Mouse (Mus musculus) liver, embryonic 15.5 days (tissue): ENCODE data around the gene Ago3. TPM values are rescaled to one million over a fixed set of nuclear protein-coding genes. Genes with fewer than 3 reads are reported as not detected.

ENCODE experiments used
- ATAC-seq: fragments of 200-750 bp; cut with Nextera tagmentation; 2 replicates; pipeline ENCODE4 v1.8.0; 2017; ENCODE audit warnings: moderate number of reproducible peaks, mild to moderate bottlenecking, moderate library complexity; ENCODE audit not compliant: insufficient read depth
- H3K27ac ChIP-seq: fragments of 300-500 bp; sonication (generic); replicated peaks from 2 replicates; pipeline ENCODE4 v1.5.1; 2015; ENCODE audit warnings: mild to moderate bottlenecking, inconsistent platforms
- H3K27me3 ChIP-seq: fragments of 300-500 bp; sonication (generic); 2 replicates; pipeline ENCODE4 v1.6.1; 2015; ENCODE audit warnings: mild to moderate bottlenecking, inconsistent platforms
- H3K36me3 ChIP-seq: fragments of 300-500 bp; sonication (generic); replicated peaks from 2 replicates; pipeline ENCODE4 v1.6.1; 2015; ENCODE audit warnings: moderate library complexity, mild to moderate bottlenecking, inconsistent platforms
- H3K4me1 ChIP-seq: fragments of 300-500 bp; sonication (generic); replicated peaks from 2 replicates; pipeline ENCODE4 v1.6.1; 2015; ENCODE audit warnings: inconsistent platforms
- H3K4me2 ChIP-seq: fragments of 300-500 bp; sonication (generic); 2 replicates; pipeline ENCODE4 v1.6.1; 2015; ENCODE audit warnings: moderate library complexity, mild to moderate bottlenecking, inconsistent platforms
- H3K4me3 ChIP-seq: fragments of 300-500 bp; sonication (generic); replicated peaks from 2 replicates; pipeline ENCODE4 v1.5.1; 2015; ENCODE audit warnings: mild to moderate bottlenecking, inconsistent platforms
- H3K9ac ChIP-seq: fragments of 300-500 bp; sonication (generic); 2 replicates; pipeline ENCODE4 v1.6.1; 2015; ENCODE audit warnings: moderate library complexity, mild to moderate bottlenecking, inconsistent platforms
- H3K9me3 ChIP-seq: fragments of 300-500 bp; sonication (generic); replicated peaks from 2 replicates; pipeline ENCODE4 v1.6.1; 2016; ENCODE audit warnings: inconsistent platforms
- WGBS: fragments of 180-500 bp; shearing (Covaris S2); methylation state at CpG from one replicate; pipeline ENCODE4 v1.1.7; 2015; ENCODE audit warnings: mixed read lengths; ENCODE audit not compliant: insufficient replicate concordance; 5-methylcytosine and 5-hydroxymethylcytosine counted together
- polyA plus RNA-seq: library from polyadenylated mRNA; unstranded; fragments of >200 nt; fragmentation: Nextera tagmentation; extraction: Ambion mirVana; gene quantifications from 2 replicates; pipeline ENCODE4 v1.2.1, GENCODE M21; 2015

Gene Ago3
- polyA plus RNA-seq, 1 experiment from 2014 or later, result 5.2 TPM

DNA sequence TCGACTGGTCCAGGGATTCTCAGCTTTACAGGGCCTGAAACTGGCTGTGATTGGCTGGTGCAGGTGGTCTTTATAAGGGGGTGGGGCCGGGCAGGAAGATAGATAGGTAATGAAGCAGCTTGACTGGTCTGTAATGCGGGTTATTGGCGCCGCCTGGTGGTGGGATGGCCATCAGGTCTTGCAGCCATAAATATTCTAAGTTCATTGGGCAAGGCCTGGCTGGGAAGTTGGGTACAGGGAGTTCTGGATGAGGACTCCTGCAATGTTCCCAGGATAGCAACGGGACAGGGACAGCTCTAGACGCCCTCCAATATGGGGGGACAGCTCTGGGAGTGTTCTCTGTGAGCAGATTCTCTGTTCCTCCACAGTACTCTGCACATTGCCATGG is 119.4 kb downstream of the Ago3 start:
- Histone ChIP-seq H3K4me2 (peak overlapping the region; percentile 37), H3K4me3 (0 out of 2 replicates have a peak overlapping the region, but pooled peaks have one; percentile 4), H3K9me3 (no peaks in the 10 kb centered on the region), H3K36me3 (no peaks in the 10 kb centered on the region), H3K27ac (no peak overlapping the region), H3K27me3 (peaks cover 18% of the 10 kb centered on the region; the same call in 1 of the 2 replicates), H3K9ac (no peak overlapping the region), H3K4me1 (peaks cover 4% of the 10 kb centered on the region; the same call in 1 of the 2 replicates)
- 0% methylated on average over 7 of the region's 7 CpGs for WGBS
- ATAC-seq, result 0 out of 2 replicates have a peak, but pooled peaks have one; percentile 23

DNA sequence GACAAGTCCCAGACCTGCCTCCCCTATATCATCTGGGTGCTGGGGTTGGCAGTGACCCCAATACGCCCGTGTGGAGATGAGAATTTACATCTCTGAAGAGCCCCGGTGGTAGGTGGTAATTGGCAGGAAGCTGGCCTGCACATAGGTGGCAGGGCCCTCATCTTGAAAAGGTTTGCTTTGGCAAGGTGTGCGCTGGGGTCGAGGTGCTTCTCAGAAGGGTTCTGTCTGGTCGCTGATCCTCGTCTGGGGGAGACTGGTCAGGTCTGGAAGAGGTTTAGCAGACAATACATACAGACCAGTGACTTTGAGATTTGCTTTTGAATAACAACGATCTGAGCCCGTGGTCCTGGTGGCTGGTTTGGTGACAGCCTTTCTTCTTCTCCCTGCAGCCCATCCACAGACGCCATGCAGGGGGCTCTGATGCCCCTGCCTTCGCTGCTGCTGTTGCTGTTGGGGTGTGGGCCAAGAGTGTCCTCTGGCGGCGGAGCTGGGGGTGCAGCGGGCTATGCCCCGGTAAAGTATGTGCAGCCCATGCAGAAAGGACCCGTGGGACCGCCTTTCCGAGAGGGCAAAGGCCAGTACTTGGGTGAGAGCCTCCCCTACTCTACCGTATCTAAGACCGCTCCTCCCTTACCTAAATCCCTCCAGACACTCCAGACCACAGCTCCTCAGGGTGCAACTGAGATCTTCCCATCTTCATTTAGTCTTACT is 120.0 kb downstream of the Ago3 start:
- H3K4me3 ChIP-seq, result 0 out of 2 replicates have a peak overlapping the region, but pooled peaks have one; percentile 4
- 16% methylated on average over 20 of the region's 20 CpGs for WGBS
- no peaks in the 10 kb centered on the region for H3K9me3 ChIP-seq
- H3K9ac ChIP-seq, result no peak overlapping the region
- H3K4me2 ChIP-seq, result peak overlapping the region; percentile 37
- H3K27ac ChIP-seq, result no peak overlapping the region
- ATAC-seq, result no peak
- H3K36me3 ChIP-seq, result no peaks in the 10 kb centered on the region
- H3K4me1 ChIP-seq, result peaks cover 4% of the 10 kb centered on the region; the same call in 1 of the 2 replicates
- H3K27me3 ChIP-seq, result peaks cover 22% of the 10 kb centered on the region; the same call in 1 of the 2 replicates

DNA sequence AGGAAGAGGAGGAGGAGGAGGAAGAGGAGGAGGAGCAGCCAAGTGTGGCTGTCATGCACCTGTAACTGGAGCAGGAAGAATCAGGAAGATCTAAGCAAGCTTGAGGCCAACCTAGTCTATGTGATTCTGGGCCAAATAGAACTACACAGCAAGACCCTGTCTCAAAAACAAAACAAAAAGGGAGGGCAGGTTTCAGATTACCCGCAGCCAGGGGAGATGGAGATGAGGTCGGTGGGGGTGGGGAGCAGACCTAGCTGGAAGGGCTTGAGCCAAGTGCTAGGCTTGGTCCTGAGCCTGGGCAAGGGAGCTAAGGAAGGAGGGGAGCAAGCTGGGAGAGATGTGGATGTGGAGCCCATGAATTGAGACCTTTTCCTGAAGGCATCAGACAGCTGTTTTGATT is 122.5 kb downstream of the Ago3 start:
- Histone ChIP-seq H3K4me2 (no peak overlapping the region), H3K9me3 (no peaks in the 10 kb centered on the region), H3K27ac (no peak overlapping the region), H3K27me3 (peaks cover 43% of the 10 kb centered on the region), H3K36me3 (no peaks in the 10 kb centered on the region), H3K4me1 (peaks cover 4% of the 10 kb centered on the region; the same call in 1 of the 2 replicates), H3K4me3 (no peak overlapping the region), H3K9ac (no peak overlapping the region)
- no peak for ATAC-seq
- 23% methylated on average over 2 of the region's 2 CpGs for WGBS

DNA sequence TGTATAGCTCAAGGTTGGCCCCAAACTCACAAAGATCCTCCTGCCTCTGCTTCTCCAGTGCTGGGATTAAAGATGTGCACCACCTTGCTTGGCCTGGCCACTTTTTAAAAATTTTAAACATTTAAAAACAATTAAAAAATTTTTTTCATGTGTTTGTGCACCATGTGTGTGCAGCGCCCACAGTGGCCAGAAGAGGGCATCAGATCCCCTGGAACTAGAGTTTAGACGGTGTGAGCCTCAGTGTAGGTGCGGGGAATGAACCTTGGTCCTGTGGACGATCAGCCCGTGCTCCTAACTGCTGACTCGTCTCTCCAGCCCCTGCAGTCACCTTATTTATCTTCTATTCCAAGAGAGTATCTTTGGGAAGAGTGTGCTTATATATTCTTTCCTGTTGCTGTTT is 123.3 kb downstream of the Ago3 start:
- Histone ChIP-seq H3K4me1 (peaks cover 9% of the 10 kb centered on the region), H3K27me3 (peaks cover 51% of the 10 kb centered on the region), H3K4me3 (no peak overlapping the region), H3K36me3 (no peaks in the 10 kb centered on the region), H3K9ac (no peak overlapping the region), H3K9me3 (no peaks in the 10 kb centered on the region), H3K4me2 (no peak overlapping the region), H3K27ac (no peak overlapping the region)
- ATAC-seq, result no peak
- 71% methylated on average over 6 of the region's 6 CpGs for WGBS

DNA sequence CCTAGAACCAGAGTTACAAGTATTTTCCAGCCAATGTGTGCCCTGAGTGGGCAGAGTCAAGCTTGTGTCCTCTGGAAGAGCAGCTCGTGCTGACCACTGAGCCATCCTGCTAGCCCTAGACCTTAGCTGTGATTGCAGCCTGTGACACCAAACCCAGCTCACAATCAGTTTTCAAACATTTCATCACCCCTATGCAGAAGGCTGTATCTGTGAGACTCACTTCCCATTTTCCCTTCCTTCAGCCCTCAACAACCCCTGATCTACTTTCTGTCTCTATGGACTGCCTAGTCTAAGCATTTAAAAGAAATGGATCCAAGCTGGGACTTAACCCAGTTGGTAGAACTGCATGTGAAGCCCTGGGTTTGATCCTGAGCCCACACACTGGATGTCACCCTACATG is 123.9 kb downstream of the Ago3 start:
- H3K4me2 ChIP-seq, result no peak overlapping the region
- no peak for ATAC-seq
- WGBS, result 39% methylated on average over 1 of the region's 1 CpGs
- H3K4me1 ChIP-seq, result peaks cover 16% of the 10 kb centered on the region
- H3K36me3 ChIP-seq, result no peaks in the 10 kb centered on the region
- H3K9me3 ChIP-seq, result no peaks in the 10 kb centered on the region
- no peak overlapping the region for H3K9ac ChIP-seq
- H3K27ac ChIP-seq, result no peak overlapping the region
- H3K4me3 ChIP-seq, result no peak overlapping the region
- peaks cover 57% of the 10 kb centered on the region for H3K27me3 ChIP-seq

DNA sequence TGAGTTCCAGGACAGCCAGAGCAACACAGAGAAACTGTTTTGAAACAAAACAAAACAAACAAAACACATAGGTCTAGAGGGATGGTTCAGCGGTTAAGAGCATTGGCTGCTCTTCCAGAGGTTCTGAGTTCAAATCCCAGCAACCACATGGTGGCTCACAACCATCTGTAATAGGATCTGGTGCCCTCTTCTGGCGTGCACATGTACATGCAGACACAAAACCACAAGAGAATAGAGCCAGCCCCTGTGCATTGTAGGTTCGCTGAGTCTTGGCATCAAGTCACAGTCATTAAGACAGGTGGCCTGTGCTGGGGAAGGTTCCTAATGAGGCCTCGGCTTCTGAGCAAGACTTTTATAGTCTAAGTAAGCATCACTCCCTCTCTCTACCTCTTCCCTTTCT is 125.5 kb downstream of the Ago3 start:
- peaks cover 66% of the 10 kb centered on the region for H3K27me3 ChIP-seq
- no peak overlapping the region for H3K27ac ChIP-seq
- no peak overlapping the region for H3K4me3 ChIP-seq
- H3K4me2 ChIP-seq, result no peak overlapping the region
- no peaks in the 10 kb centered on the region for H3K36me3 ChIP-seq
- WGBS, result 40% methylated on average over 4 of the region's 4 CpGs
- ATAC-seq, result no peak
- H3K9me3 ChIP-seq, result no peaks in the 10 kb centered on the region
- H3K9ac ChIP-seq, result no peak overlapping the region
- peaks cover 11% of the 10 kb centered on the region for H3K4me1 ChIP-seq

DNA sequence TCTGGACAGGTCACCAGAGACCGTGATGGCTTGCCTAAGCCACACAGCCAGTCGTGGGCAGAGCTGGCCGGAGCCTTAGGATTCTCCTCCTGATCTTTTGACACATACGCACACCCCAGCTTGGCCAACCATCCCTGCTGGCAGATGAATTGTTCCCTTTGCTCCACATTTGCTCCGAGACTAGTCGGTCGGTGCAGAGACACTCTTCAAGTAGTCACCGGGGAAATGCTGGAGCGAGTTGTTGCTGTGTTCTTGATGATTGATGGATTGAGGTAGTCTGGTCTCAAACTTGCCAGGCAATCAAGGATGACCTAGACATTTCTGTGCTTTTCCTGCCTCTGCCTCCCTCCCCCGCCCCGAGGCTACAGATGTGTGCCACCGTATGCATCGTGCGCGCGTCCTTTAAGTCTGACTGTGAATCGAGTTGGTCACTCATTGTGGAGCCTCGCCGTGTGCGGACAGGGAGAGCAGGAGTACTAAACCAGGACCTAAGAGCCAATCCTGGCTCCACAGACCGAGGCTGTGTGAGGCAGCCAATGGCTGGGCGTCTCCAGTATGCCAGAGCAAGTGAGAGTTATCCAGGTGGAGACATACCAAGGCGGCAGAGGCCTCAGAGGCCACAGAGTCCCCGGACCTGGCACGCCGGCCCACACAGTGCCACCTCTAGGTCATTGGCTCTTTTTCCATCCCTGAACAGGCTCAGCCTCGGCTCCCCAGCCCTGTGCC is 127.6 kb downstream of the Ago3 start:
- Histone ChIP-seq H3K4me2 (peak overlapping the region; percentile 50), H3K9me3 (no peaks in the 10 kb centered on the region), H3K4me1 (peaks cover 17% of the 10 kb centered on the region), H3K27me3 (peaks cover 77% of the 10 kb centered on the region), H3K36me3 (no peaks in the 10 kb centered on the region), H3K9ac (no peak overlapping the region), H3K27ac (no peak overlapping the region), H3K4me3 (peak overlapping the region; percentile 24; the same call in 1 of the 2 replicates)
- no peak for ATAC-seq
- WGBS, result 9% methylated on average over 27 of the region's 27 CpGs

DNA sequence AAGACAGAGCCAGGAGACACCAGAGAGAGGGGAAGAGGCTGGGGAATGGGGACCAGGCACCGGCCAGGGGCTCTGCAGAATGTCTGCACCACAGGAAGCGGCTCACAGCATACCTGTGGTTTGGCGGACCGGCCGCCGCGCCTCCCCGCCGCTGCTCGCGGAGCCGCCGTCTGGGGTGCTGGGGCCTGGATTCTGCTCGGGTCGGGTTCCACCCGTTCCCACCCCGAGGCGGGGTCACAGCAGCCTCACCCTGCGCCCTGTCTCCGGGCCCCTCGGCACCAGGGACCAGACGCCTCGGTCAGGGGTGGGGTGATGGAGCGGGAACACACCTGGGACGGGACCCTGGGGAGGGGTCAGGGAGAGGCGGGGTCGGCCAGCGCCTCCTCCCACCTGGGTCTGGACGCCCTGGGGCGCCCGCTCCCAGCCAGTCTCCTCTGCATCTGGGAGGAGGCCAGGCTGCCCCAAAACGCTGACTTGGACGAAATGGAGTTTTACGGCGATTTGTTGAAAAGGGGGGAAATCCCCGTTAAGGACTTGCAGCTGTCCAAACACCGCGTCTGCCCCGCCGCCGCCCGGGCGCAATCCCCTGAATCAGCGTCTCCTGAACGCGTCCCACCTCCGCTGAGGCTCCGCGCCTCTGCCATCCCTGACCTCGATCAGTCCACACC is 128.3 kb downstream of the Ago3 start:
- Histone ChIP-seq H3K4me1 (peaks cover 21% of the 10 kb centered on the region), H3K4me3 (peak overlapping the region; percentile 24), H3K9me3 (no peaks in the 10 kb centered on the region), H3K4me2 (peak overlapping the region; percentile 50), H3K27ac (no peak overlapping the region), H3K27me3 (peaks cover 82% of the 10 kb centered on the region), H3K36me3 (no peaks in the 10 kb centered on the region), H3K9ac (no peak overlapping the region)
- WGBS, result 1% methylated on average over 50 of the region's 50 CpGs
- ATAC-seq, result no peak

DNA sequence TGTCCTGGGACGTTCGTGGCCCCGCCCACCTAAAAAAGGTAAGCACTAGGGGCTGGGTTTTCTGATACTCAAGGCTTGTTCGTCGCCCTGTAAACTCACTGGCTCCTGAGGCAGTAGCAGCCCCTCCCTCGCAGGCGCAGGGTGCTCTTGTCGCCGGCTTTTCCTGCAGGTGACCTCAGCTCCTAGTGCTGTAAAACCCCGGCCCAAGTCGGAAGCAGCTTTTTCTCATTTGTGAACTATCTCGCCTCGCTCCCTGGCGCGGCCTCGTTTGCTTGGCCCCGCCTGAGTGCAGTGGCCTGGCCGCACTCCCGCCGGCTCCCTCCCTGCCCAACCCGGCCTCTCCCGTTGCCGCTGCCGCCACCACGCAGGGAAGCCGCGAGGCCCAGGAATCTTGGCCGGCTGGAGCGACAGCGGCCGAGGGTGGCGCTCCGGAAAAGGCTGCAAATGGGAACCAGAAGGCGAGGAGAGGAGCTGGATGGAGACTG is 132.7 kb downstream of the Ago3 start:
- Histone ChIP-seq H3K4me3 (peak overlapping the region; percentile 18; the same call in 1 of the 2 replicates), H3K27me3 (peaks cover 74% of the 10 kb centered on the region), H3K27ac (no peak overlapping the region), H3K4me1 (peaks cover 21% of the 10 kb centered on the region), H3K9ac (no peak overlapping the region), H3K36me3 (no peaks in the 10 kb centered on the region), H3K4me2 (peak overlapping the region; percentile 48), H3K9me3 (no peaks in the 10 kb centered on the region)
- ATAC-seq, result no peak
- WGBS, result 1% methylated on average over 34 of the region's 34 CpGs

DNA sequence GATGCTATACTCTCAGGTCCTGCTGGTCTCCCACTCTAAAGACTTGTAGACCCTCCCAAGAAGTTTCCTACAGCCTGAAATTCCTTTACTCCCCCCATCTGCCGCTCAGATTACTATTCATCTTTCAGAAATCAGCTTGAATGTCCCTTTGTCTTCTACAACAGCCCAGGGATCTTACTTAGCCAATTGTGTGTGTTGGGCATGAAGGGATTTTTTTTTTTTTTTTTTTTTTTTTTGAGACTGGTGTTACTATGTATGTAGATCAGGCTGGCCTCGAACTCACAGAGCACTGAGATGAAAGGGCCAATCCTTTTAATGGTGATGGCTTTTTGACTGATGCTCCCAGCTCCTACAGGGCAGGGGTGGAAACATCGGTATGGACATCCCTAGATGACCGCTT is 133.4 kb downstream of the Ago3 start:
- Histone ChIP-seq H3K4me1 (peaks cover 15% of the 10 kb centered on the region), H3K27me3 (peaks cover 74% of the 10 kb centered on the region), H3K9me3 (no peaks in the 10 kb centered on the region), H3K4me2 (no peak overlapping the region), H3K36me3 (no peaks in the 10 kb centered on the region), H3K27ac (no peak overlapping the region), H3K9ac (no peak overlapping the region), H3K4me3 (no peak overlapping the region)
- no peak for ATAC-seq
- 38% methylated on average over 4 of the region's 4 CpGs for WGBS

DNA sequence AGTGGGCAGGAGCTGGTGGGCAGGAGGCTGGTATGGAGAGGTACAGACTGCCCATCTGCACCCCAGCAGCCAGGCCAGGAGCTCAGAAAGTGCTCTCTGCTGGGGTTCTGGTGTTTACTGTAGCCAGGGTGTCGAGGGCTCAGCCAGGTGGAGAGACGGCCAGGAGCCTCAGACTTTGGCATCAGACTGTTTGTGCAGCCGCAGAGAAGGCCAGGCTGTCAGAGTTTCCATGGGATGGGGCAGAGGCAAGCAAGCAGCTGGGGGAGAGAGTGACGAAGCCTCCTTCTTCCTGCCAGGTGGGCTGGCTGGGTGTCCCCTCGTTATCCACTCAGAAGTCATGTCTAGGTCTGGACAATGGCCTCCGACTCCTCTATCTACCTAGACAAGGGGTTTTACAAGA is 134.2 kb downstream of the Ago3 start:
- H3K9ac ChIP-seq, result no peak overlapping the region
- H3K4me2 ChIP-seq, result no peak overlapping the region
- H3K4me3 ChIP-seq, result no peak overlapping the region
- H3K9me3 ChIP-seq, result no peaks in the 10 kb centered on the region
- no peak overlapping the region for H3K27ac ChIP-seq
- WGBS, result 62% methylated on average over 6 of the region's 6 CpGs
- ATAC-seq, result no peak; the same call in 1 of the 2 replicates
- H3K36me3 ChIP-seq, result no peaks in the 10 kb centered on the region
- H3K4me1 ChIP-seq, result peaks cover 10% of the 10 kb centered on the region
- peaks cover 71% of the 10 kb centered on the region for H3K27me3 ChIP-seq
